17 mouse cellular contexts compared by ENCODE assay signal in genomic region chr16:30527889-30528288, GRCm38 (mm10). TPM values are rescaled to one million over a fixed set of nuclear protein-coding genes. Genes with fewer than 3 reads are reported as not detected.
"Had no signal": no experiment of that assay in that cellular context is flagged by ENCODE, and none has a peak within 500 bp of the region (broad histone marks: within the 10 kb centered on the region; RNA-seq: fewer than 3 reads in every experiment).

No protein-coding gene starts in this region.

- H3K27me3 ChIP-seq: neural tube, embryonic 13.5 days; neural tube, embryonic 15.5 days; stomach, embryonic 15.5 days had no signal

- H3K9me3 ChIP-seq: neural tube, embryonic 13.5 days; neural tube, embryonic 15.5 days; stomach, embryonic 15.5 days had no signal

- H3K4me3 ChIP-seq: neural tube, embryonic 13.5 days; neural tube, embryonic 15.5 days; stomach, embryonic 15.5 days had no signal

- DNase-seq: retina, postnatal 1 day; right cerebral cortex, adult 18-20 months; right cerebral cortex, postnatal 14 days; right cerebral cortex, postnatal 25 days; right cerebral cortex, postnatal 4 days; spleen, adult 18-20 months; thymus, adult 18-20 months; thymus, adult 2 months; thymus, postnatal 14 days; thymus, postnatal 25 days; thymus, postnatal 36 days; thymus, postnatal 4 days had no signal

- H3K27ac ChIP-seq: neural tube, embryonic 13.5 days; neural tube, embryonic 15.5 days; stomach, embryonic 15.5 days; stomach, postnatal 0 days had no signal

- H3K4me2 ChIP-seq: neural tube, embryonic 13.5 days; neural tube, embryonic 15.5 days; stomach, embryonic 15.5 days had no signal

- H3K9ac ChIP-seq: neural tube, embryonic 13.5 days; neural tube, embryonic 15.5 days; stomach, embryonic 15.5 days had no signal

- H3K4me1 ChIP-seq: neural tube, embryonic 13.5 days; stomach, embryonic 15.5 days had no signal

RNA-seq across cellular contexts. Expression of gene Tmem44, which starts 22.8 kb away (rescaled TPM):
- total RNA-seq: neutrophil, adult 5-6 weeks had no signal
